Mouse (Mus musculus) urinary bladder, postnatal 10 days (tissue): Measurements from ENCODE around the gene Emp1.

Source experiments
- DNase-seq: peaks from one replicate; pipeline ENCODE4 v3.0.0; 2022; ENCODE audit warnings: low spot score

Gene Emp1

DNA sequence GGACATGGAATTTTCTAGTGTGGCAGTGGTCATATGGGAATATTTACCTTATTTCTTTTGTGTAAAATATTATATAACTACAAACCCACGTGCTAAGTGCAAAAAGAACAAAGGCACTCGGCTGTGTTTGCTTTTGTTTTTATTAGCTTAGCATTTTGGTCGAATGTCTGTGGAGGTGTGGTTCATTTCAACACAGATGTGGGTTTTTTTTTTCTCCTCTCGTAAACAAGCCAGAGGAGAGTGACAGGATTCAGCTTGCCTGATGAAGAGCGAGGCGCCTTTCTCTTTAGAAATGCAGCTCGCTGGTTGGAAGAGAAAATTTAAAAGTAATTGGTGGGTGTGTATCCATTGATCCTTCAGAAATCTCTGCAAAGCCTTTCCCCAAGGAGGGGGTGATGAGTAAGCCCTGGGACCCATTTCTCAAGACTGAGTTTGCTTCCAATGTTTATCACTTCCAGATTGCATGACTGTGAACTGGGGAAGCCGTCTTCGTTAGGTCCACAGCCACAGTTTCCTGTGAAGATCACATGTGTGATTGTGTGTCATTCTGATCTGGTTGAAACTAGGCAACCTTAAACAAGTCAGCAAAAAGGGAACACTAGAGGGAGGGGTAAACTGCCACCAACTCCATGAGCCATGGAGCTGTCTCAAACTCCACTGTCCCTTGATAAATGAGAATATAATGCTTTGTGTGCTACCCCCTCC is 1.8 kb downstream of the Emp1 start:
- no peak for DNase-seq

DNA sequence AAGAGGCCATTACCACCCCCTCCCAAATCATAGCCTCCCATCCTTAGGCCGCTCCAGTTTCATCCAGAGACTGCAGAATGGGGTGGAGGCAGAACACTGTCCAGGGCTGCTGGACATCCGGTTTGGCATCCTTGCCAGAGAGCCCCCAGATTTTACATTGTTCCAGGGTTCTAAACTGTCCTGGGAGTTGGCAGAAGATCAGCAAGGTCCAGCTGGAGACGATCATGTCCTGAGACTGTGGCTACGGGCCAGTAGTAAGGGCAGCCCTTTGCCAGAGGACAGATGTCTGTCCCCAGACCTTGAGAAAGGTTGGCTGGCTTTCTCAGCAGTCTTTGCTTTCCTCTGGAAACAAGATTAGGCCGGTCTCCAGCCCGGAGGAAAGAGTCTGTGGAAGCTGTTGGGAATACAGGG is 2.6 kb downstream of the Emp1 start:
- DNase-seq = no peak

DNA sequence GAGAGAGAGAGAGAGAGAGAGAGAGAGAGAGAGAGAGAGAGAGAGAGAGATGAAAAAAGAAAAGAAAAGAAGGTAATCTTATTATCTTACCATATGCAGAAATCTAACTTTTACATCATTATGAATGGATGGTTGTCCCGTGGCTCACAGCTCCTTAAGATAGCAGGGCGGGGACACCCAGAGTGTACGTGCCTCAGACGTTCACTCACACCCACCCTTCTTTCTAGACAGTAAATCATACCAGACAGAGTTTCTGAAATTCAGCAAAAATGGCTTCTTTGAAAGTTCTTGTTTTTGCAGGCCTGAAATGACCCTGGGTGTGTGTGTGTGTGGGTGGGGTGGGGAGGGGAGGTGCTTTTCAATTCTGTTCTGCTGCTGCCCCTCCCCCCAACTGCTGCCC is 3.3 kb downstream of the Emp1 start:
- DNase-seq = no peak

DNA sequence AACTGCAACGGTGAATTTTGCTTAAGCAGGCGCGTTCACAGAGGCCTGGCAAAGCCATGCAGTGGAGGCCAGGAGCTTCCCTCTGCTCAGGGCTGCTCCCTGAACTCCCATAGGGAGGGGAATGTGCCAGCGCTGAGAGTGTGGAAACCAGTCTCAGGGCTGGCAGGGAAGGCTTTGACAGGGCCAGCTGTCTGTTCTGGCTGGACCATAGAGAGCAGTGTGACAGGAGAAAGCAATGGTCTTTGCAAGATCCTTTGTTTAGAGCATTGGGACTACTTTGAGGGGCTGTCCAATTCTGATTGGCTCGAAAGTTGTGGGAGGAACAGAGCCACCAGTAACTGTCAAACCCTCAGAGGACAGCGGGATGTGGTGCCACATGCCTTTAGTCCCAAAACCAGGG is 5.9 kb downstream of the Emp1 start:
- no peak for DNase-seq

DNA sequence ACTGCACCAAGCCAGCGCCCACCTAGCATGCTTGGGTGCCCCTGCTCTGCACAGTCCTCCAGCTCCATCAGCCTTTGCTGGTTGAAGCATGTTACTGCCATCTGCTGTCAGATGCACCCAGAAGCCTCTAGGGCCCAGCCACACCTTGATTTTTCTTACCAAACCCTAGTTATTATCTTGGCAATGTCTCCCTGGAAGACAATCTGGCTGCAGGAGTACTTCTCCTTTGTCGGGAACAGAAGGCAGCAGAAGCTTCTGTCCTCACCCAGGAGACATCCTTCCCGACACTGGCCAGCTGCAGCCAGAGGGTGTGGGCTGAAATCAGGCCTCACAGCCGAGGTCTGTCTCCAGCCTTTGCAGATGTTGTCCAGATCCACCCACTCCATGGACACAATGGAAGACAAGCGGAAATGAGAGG is 7.2 kb downstream of the Emp1 start:
- DNase-seq = no peak

DNA sequence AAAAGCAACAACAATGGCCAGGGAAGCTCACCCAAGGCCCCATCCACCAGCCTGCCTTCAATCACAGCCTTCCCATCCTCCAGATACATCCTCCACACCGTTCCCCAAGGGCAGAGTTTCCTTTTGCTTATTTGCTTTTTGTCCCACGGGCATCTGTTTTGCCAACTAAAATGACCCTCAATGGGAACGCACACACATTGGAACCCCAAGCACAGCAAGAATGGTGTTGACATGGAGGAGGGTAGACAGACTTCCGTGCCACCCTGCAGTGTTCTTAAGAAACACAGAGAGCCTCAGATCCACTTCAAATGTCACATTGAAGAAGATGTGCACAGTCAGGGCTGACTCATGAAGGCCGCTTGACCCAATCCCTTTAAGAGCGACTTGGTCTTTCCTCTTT is 8.6 kb downstream of the Emp1 start:
- no peak for DNase-seq

DNA sequence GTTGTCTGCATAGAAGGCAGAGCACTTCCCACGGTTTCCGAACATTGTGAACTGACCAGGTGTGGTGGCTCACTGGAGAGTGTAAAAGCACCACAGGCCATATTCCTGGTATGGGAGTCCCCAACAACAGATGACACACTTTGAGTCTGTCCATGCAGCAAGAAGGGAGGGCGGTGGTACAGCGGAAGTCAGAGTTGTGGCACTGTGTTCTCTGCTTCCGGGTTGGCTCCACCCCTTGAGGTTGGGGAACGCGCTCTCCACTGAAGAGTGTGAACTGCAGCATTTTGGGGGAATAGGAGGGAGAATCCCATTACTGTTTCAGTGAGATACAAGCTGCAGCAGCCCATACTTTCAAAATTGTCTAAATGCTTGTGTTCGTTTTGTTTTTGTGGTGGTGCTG is 11.0 kb downstream of the Emp1 start:
- no peak for DNase-seq

DNA sequence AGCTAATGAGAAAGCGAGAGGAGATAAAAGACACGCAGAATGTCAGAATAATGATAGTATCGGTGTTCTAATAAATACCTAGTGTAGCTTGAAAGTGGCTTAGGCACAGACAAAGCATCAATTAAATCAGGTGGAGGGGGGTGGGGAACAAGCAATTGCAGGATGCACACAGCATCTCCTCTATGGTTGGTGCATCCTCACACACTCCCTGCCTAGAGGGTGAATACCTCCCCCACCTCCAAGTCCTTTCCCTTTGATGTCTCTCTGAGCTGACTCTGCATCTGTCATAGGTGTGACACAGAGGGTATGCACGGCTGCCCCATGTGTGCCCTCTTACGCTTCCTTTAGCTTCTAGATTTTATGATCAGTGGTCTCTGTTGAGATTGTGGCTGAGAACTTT is 13.5 kb downstream of the Emp1 start:
- DNase-seq = no peak

DNA sequence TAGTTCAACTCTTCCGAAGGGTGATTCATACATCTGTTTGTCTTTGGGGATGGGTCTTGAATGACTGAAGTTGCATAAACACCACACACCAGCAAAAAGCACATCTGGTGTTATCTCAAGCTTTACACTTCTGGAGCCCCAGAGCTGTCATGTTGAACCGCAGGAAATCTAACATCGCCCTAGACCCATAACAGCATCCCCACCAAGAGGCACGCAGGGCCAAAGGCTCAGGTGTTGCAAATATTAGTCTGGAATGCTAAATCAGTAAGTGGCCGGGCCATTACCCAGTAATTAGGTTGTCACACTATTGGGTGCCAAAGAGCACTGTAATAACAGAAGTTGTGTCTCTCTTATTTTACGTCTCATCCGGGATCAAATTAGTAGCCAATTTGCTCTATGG is 13.9 kb downstream of the Emp1 start:
- DNase-seq = no peak

DNA sequence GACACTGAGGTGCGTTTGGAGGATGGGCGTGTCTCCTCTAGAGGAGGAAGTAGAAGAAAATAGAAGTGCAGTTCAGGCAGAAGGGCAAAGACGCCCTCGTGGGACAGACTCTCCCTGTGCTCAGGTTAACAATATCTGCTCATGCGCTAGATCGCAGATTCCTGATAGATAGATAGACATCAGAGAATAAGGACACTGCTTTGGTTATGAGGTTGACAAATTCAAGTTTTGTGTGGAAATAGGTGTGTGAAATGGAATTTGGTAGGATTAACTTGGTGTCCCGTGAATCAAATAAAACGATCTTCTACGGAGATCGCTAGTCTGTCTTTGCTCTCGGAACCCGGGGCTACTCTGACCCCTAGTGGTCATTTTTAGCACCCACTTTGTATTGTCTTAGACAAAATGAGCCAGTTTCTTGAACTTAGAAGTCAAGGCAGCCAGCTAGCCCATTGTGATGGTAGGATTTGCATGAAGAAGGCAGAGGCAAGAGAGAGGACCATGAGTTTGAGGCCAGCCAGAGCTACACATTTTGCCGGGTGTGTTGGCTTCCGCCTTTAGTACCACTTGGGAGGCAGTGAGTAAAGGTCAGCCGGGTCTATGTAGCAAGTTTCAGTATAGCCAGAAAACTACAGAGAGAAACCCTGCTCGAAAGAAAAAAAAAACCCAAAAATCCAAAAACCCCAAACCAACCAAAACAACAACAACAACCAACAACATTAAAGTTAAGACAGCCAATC is 15.4 kb downstream of the Emp1 start:
- no peak for DNase-seq

DNA sequence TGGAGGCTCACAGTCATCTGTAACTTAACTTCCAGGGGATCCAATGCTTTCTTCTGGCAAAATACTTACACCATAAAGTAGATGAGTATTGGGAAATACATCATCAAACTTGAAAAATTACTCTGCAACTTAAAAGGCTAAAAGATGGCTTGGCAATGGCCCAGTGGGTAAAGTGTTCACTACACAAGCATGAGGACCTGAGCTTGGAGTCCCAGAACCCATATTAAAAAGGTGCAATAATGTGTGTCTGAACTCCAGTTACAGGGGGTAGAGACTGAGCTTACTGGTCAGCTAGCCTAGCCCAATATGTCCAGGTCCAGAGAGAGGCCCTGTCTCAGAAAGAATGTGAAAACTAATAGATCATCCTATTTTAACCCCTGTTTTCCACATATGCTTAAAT is 21.6 kb downstream of the Emp1 start:
- no peak for DNase-seq

DNA sequence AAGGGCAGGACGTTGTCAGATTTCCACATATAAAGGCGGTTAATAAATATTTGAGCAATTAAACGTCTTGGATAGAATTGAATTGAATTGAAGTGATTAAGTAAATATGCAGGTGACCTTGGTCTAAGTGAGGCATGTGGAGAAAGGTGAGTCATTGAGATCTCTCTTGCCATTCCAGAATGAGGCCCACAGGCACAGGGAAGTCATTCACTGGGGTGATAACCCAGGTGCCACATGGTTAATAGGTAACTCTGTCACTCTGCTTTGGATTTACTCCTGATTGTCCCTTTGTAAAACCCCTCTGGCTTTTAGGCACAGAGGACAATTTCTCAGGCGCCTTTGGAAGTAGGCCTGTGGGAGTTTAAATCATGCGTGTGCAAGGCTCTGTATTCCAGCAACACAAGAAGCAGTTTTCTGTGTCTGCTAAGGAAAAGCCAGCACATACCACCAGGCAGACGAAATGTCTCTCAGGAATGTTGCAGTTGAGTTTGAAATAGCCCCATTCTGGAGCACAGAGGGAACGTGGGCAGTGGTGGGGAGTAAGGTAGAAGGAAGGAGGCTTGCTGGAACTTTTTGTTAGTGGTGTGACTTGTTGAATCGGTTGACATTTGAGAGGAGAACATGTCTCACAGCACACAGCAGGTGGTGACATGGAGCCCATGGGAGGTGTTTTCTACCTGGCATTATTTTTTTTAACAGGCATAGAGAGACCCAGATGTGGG is 23.6 kb downstream of the Emp1 start:
- DNase-seq = no peak

DNA sequence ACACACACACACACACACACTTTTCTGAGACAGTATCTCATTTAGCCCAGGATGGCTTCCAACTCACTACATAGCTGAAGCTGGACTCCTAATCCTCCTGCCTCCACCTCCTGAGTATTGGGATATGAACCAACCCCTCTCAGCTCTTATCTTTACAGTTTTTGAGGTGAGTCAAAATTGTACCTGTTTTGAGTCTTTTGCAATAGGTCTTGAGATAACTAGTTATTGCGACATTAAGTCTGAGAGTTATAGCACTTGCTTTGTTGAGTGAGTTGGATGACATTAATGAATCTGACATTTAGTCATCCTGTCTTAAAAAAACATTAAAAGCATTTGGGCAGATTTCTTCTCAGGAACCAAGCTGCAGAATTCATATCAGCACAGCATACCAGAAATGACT is 25.3 kb downstream of the Emp1 start:
- no peak for DNase-seq

DNA sequence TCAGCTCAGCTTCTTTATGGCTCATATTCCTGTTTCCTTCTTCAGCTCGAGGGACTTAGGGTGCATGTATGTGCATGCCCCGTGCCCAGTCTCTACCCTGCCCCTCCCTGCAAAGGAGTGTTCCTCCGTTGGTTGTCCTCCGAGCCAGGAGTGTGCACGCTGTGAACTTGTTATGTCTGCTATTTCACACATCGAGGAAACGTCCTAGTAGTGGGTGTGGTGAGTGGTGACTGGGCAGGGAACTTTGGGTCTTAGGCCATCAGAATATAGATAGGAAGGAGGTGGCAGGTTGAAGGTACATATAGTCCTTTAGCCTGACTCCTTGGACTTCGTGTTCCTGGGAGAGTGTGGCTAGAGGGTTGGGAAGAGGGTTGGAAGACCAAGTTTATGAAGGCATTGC is 26.4 kb downstream of the Emp1 start:
- no peak for DNase-seq

DNA sequence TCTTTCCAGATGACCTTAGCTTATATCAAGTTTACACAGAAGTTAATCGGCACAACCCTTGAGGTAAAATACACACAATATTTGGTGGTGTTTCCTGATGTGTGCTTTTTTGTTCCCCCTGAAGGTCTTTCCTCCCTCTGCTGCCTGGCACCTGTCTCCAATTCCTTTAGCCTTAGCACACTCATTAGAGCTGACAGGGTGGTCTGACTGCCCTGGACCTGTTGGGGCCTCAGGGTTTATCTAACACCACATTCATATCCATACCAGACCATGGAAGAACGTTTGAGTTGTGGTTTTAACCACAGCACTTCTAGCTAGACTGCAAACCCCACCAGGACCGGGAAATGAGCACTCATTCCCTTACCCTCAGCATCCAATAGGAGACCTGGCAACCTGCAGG is 28.1 kb downstream of the Emp1 start:
- DNase-seq = no peak

DNA sequence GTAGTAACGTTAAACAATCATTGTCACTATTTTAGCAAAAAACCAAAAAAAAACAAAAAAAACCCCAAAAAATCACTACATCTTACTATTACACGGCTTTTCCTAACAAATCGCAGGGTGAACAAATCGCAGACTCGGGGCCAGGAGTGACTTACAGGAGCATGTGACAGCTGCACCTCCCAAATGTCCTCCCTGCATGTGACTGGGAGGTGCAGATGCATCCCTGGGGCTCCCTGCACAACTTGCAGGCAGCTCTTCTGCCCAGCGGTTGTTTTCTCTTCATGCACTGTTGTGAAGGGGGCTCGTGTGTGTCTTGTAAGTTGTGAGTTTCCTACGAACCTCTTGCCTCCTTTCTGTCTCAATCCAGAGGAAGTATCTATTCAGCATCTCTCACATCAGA is 33.0 kb downstream of the Emp1 start:
- DNase-seq = no peak

DNA sequence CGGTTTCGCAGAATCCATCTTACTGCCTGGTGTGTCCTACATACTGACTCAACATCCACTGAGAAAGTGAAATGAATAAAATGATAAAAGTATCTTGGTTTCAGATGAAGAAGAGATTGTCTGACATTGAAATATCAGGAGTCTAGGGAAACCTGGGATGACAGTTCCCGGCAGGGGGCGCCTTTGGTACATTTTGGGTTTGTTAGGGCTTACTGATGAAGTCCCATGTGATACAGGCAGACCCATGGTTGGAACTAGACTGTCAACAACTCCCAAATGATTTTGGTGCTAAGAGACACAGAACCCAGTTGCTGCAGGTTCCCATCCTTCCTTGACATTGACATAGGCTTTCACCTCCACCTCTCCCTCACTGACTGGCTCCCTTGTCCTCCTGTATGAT is 34.7 kb downstream of the Emp1 start:
- DNase-seq = no peak

DNA sequence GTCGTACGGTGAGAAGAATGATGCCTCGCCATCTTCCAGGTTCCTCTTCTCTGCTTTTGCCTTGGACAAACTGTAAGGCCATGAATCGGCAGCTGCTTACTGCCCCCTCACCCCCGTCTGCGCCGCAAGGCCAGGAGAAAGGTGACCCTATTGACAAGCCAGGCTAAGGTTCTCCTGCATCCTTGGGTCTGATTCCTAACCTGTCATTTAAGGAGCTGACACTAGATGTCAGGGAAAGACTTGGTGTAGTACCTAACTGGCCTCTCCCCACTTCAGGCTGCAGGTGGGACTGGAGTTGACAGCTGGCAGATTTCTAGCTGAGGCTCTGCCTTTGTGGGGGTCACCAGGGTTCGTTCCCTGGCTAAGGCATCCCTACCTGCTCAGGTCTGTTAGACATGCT is 35.4 kb downstream of the Emp1 start:
- DNase-seq = no peak

DNA sequence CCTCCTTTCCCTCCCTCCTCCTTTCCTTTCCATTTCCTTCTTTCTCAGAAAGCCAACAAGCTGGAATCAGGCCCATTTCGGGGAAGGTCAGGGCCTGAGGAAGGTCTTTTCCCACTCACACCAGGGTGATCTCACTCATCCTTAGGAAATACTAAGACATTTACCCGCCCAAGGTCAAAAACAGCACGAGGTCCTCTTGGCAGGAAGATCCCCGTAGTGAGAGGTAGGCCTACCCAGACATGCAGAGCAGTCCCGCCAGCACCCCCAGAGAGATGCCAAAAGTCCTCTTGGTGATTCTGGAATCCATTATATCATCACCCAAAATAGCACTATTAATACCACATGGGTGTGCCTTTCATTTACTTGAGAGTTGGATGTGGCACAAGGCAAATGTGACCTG is 36.5 kb downstream of the Emp1 start:
- DNase-seq = no peak

DNA sequence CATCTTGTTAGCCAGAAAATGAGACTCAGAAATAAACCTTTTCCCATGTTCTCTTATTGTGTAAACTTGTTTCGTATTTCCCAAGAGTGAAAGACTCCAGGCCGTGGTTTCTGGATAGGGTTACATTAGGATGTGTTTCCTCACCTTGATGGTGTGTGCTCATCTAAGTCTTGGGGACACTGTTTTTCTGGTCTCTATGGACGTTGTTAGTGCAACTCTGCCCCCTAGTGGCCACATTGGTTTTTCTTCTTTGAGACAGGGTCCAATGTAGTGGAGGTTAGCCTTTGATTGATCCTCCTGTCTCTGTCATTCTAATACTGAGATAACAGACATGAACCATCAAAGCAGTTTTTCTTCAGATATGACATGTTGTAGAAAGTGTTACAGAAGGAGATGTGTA is 38.0 kb downstream of the Emp1 start:
- no peak for DNase-seq

DNA sequence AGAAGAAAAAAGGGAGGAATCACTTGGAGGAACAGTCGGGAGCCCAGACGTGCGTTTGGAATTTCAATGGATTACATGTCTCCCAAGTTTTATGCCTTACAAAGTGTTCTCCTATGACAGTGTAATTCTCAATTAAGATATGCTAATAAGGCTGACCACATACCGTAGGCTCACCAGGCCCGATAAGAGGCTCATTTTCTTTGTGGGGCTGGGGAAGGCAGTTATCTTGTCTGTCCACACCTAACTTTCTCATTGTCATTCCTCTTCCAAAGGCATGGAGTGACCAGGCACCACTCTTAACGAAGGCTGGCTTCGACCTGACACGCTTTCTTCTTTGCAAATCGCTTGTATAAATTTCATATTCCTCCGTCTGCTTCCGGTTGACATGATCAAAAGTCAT is 42.7 kb downstream of the Emp1 start:
- no peak for DNase-seq

DNA sequence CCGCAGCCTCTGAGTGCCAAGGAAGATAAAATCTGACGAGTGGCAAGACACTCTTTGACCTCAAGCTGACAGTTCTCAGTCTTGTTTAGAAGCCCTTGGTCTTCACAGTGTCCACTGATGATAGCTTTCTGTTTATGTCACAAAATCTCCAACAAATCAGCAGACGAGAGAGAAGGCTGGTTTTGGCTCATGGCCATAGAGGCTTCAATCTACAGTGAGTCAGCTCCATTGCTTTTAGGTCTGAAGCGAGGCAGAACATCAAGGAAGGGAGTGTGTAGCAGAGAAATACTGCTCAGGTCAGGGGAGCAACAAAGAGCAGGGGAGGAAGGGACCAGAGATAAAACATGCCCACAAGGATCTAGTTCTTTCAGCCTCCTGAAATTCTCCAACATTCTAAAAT is 45.0 kb downstream of the Emp1 start:
- DNase-seq = no peak

DNA sequence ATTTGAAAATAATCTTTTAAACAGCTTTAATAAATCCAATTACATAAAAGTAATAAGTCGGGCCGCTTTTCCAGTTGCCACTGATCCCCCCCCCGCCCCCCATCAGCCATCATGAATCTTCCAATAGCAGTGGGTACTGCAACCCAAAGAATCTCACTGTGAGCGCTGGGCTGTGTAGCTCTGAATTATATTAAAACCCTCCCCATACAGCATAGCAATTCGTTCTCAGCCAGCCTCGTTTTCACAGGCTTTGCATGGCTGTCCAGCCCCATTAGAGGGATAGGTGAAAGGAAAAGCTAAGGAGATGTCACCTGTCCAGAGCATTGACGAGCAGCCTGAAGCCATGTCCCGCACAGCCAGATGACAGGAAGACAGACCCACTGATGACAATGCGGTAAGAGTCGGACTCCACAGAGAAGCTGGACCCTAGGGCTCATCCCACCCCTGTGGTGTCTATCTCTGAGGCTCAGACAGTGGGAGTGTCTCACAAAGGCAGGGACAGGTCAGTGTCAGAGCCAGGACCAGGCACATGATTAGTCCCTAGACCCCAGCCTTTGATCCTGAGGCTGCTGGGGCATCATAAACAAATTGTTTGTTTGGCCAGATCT is 49.5 kb downstream of the Emp1 start:
- no peak for DNase-seq
